Mouse (Mus musculus) cerebellum, adult 2 months (tissue): ENCODE results near the gene Fcho1.

Source experiments
- CTCF ChIP-seq: fragments of 200-500 bp; IDR thresholded peaks from 2 replicates; pipeline ENCODE4 v1.5.1; 2011; ENCODE audit warnings: low read depth, mild to moderate bottlenecking, control low read depth, low read length, moderate library complexity, borderline replicate concordance; ENCODE audit not compliant: insufficient read depth
- POLR2A ChIP-seq: fragments of 200-500 bp; IDR thresholded peaks from 2 replicates; pipeline ENCODE4 v1.6.1; 2011; ENCODE audit warnings: low read length, control low read depth, borderline replicate concordance; ENCODE audit not compliant: insufficient read depth

DNA sequence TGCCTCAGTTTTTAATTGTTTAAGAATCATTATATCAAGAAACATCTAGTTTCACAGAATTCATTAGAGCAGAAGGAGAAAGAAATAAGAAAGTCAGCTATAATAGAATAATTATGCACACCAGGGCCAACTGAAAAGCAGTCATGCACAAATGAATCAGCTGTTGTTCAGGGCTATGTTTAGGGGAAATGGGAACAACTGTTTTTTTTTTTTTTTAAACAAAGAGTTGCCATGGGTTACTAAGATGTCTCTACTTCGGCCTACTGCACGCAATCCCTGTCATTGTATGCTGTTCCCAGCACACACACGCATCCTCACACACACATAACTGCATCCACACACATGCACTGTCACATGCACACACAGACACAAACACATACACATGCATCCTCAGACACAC is 33.3 kb upstream of the Fcho1 start:
- TF ChIP-seq POLR2A (no peak), CTCF (no peak)
